Mouse (Mus musculus) CH12.LX (cell line): ENCODE measurements around the gene Pex16.

Experiments used
- CTCF ChIP-seq, 2 experiments: IDR thresholded peaks in 1 of 2; conservative IDR thresholded peaks in 1 of 2; 2 replicates each; pipeline ENCODE4 v1.5.1; 2011 to 2012; ENCODE audit warnings: low read depth in 2 of 2, low read length in 2 of 2, improper control_type of control experiment in 1 of 2, inconsistent platforms in 1 of 2, mild to moderate bottlenecking in 1 of 2, moderate library complexity in 1 of 2
- EP300 ChIP-seq: IDR thresholded peaks from 2 replicates; pipeline ENCODE4 v1.6.1; 2011; ENCODE audit warnings: low read length, improper control_type of control experiment
- IRF4 ChIP-seq: IDR thresholded peaks from 2 replicates; pipeline ENCODE4 v1.6.1; 2014; ENCODE audit warnings: low read depth, mild to moderate bottlenecking, inconsistent platforms, low read length, improper control_type of control experiment
- KAT2A ChIP-seq: IDR thresholded peaks from 2 replicates; pipeline ENCODE4 v1.6.1; 2012; ENCODE audit warnings: low read length, improper control_type of control experiment, inconsistent platforms; ENCODE audit not compliant: insufficient replicate concordance
- MAFK ChIP-seq: IDR thresholded peaks from 2 replicates; pipeline ENCODE4 v1.6.1; 2011; ENCODE audit warnings: low read length, improper control_type of control experiment; ENCODE audit not compliant: insufficient replicate concordance
- MYC ChIP-seq: IDR thresholded peaks from 2 replicates; pipeline ENCODE4 v1.6.1; 2011; ENCODE audit warnings: low read depth, mild to moderate bottlenecking, improper control_type of control experiment, low read length
- POLR2A ChIP-seq: IDR thresholded peaks from 2 replicates; pipeline ENCODE4 v1.6.1; 2011; ENCODE audit warnings: low read depth, mild to moderate bottlenecking, improper control_type of control experiment, low read length
- POLR2AphosphoS2 ChIP-seq: IDR thresholded peaks from 2 replicates; pipeline ENCODE4 v1.6.1; 2011; ENCODE audit warnings: low read depth, low read length, improper control_type of control experiment
- USF1 ChIP-seq: IDR thresholded peaks from 2 replicates; pipeline ENCODE4 v1.6.1; 2014; ENCODE audit warnings: low read depth, mild to moderate bottlenecking, inconsistent platforms, low read length, improper control_type of control experiment
- ZC3H11A ChIP-seq: IDR thresholded peaks from 2 replicates; pipeline ENCODE4 v1.6.1; 2012; ENCODE audit warnings: low read depth, mild to moderate bottlenecking, inconsistent platforms, low read length, improper control_type of control experiment
- ZMIZ1 ChIP-seq: IDR thresholded peaks from 2 replicates; pipeline ENCODE4 v1.6.1; 2012; ENCODE audit warnings: low read depth, mild to moderate bottlenecking, inconsistent platforms, low read length, improper control_type of control experiment
- ZNF384 ChIP-seq: IDR thresholded peaks from 2 replicates; pipeline ENCODE4 v1.6.1; 2012; ENCODE audit warnings: low read depth, low read length, improper control_type of control experiment, inconsistent platforms

GRCm38 (mm10) chr2:92377320-92377719 is 2.8 kb downstream of the Pex16 start:
- TF ChIP-seq EP300 (no peak), ZC3H11A (no peak), CTCF (conservative IDR thresholded peaks at IDR 0.05 in 1 of 2, IDR thresholded peaks at IDR 0.05 in 1 of 2; ENCODE audit: low read depth in 2 of 2, low read length in 2 of 2) (no peak), USF1 (no peak), POLR2A (no peak), MAFK (no peak), POLR2AphosphoS2 (no peak), ZNF384 (no peak), ZMIZ1 (no peak), KAT2A (no peak), IRF4 (no peak), MYC (no peak)
